Mouse (Mus musculus): ENCODE results near the gene Ap5z1. TPM values are rescaled to one million over a fixed set of nuclear protein-coding genes. Genes with fewer than 3 reads are reported as not detected.

Gene Ap5z1
- total RNA-seq, 1 experiment from 2014 or later = 7.0 TPM

DNA sequence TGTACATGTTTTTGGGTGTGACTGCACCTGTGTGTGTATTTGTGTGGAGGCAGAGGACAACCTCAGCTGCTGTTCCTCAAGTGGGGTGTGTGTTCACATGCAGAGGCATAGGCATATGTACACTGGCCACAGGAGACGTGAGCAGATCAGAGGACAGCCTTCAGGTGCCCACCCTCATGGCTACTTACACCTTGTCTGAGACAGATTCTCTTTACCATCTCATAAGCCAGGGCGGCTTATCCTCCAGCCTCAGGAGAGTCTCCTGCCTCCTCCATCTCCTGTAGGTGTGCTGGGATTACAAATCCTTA, 1.1 kb upstream of the Ap5z1 start:
- no peak for ATAC-seq (replicated peaks; ENCODE audit: low read depth, poor library complexity, severe bottlenecking)

DNA sequence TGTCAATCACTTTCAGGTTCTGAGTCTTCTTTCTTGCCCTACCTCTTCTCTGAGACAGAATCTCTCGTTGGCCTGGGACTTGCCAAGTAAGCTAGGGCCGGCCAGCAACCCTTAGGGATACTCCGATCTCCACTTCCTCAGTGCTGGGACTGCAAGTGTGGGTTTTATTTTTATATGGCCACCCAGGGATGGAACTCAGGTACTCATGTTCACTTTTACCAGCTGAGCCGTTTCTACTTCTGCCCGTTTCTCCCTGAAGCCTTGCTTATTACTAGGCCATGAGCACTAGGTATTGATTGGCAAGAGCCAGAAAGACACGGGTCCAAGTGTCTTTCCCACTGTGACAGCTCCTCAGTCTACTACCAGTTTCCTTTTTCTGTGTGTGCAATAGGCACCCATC, 733 bp upstream of the Ap5z1 start:
- no peak for ATAC-seq (replicated peaks; ENCODE audit: low read depth, poor library complexity, severe bottlenecking)

DNA sequence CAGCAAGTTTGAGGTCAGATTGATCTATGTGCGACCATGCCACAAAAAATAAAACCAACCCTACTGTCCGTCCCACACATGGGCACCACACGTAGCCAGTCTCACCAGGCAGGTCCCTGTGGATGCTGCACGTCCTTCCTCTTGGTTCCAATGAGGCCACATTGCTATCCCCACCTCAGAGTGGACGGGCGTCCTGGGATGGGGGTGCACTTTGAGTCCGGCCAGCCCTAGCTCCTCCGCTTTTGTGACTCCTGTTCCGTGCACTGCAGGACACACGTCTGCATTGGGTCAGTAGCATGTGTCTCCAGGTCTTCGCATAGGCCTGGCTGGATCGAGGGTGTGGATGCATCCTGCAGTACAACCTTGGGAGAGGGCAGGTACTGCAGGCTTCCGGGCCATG, 4.6 kb downstream of the Ap5z1 start:
- ATAC-seq (replicated peaks; ENCODE audit: low read depth, poor library complexity, severe bottlenecking) = no peak

DNA sequence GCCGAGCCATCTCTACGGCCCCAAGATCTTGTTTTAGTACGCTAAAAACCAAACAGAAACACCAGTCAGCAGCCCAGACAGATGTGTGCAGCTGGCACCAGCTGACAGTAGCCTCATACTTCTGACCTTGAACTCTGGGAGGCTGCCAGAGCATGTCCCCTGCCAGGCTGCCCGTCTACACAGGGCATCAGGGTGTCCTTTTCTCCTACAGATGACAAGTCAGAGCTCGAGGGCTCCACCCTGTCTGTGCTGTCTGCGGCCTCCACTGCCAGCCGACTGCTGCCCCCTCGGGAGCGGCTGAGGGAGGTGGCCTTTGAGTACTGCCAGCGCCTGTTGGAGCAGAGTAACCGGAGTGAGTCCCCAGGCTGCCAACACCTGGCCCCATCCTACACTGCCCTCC, 6.1 kb downstream of the Ap5z1 start:
- ATAC-seq (replicated peaks; ENCODE audit: low read depth, poor library complexity, severe bottlenecking) = no peak

DNA sequence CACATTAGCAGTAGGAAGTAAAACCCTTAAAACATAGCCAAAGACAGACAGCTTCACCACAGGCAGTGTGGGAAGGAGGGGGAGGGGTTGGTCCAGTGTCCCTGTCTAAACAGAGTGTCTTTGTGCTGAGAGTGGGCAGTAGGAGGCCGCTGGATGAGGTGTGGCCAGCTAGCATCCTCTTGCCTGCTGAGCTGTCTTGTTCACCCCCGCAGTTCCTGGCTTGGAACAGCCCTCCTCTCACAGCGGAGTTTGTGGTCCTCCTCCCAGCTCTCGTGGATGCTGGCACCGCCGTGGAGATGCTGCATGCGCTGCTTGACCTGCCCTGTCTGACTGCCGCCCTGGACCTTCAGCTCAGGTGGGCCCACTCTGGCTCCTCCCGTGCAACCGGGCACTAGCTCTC, 10.0 kb downstream of the Ap5z1 start:
- ATAC-seq (replicated peaks; ENCODE audit: low read depth, poor library complexity, severe bottlenecking) = no peak

DNA sequence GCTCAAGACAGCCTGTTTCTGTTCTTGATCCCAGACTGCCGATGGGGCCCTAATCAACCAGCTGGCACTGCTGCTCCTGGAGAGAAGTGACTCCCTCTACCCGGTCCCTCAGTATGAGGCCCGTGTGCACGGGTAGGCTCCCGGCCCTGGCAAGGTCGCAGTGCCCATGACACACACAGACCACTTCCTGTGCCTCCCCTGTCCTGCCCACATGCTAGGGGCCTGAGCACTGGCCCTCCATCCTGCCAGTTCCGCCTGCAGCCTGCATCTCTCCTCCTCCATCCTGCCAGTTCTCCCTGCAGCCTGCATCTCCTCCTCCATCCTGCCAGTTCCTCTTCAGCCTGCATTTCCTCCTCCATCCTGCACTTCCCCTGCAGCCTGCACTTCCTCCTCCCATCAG, 11.9 kb downstream of the Ap5z1 start:
- peak; percentile 48 for ATAC-seq (replicated peaks; ENCODE audit: low read depth, poor library complexity, severe bottlenecking)

DNA sequence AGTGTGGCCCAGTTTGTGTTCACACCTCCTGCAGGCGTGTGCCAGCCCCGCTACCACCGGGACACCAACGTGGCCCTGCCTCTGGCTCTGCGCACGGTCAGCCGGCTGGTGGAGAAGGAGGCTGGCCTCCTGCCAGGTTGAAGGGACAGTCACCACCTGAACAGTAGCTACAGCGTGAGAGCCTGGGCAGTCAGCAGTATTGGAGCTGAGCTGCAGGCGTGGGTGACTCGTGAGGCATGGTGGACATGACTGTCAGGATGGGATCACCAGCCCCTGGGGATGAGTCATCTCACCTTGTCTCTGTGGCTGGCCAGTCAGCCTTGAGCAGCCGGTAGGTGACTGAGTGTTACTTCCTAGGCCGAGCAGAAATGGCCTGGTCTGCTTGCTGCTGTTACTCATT, 13.6 kb downstream of the Ap5z1 start:
- ATAC-seq (replicated peaks; ENCODE audit: low read depth, poor library complexity, severe bottlenecking) = no peak

DNA sequence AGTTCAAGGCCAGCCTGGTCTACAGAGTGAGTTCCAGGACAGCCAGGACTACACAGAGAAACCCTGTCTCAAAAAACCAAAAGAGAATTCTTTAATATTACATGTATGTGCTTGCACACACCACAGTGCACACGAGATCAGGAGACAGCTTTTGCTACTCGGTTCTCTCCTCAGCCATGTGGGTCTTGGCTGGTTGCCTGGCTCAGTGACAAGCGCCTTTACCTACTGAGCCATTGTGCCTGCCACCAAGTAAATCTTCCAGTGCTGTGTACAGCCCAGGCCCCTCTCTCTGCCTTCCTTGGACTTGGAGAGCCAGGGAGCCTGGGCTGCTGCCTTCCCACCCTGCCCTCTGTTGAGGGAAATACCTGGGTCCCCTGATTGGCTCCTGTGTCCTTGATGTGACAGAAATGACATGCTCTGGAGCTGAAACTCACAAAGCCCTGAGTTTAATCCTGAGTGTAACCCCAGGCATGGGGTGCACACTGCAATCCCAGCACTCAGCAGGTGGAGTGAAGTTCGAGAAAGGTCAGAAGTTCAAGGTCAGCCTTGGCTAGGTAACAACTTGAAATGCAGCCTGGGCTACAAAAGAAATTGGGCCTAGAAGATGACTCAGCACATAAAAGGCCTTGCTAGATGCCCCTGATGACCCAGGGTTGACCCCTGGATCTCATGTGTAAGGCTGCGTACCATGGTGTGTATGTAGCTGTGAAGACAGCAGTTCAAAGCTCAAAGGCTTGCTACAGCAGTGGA, 14.3 kb downstream of the Ap5z1 start:
- no peak for ATAC-seq (replicated peaks; ENCODE audit: low read depth, poor library complexity, severe bottlenecking)

DNA sequence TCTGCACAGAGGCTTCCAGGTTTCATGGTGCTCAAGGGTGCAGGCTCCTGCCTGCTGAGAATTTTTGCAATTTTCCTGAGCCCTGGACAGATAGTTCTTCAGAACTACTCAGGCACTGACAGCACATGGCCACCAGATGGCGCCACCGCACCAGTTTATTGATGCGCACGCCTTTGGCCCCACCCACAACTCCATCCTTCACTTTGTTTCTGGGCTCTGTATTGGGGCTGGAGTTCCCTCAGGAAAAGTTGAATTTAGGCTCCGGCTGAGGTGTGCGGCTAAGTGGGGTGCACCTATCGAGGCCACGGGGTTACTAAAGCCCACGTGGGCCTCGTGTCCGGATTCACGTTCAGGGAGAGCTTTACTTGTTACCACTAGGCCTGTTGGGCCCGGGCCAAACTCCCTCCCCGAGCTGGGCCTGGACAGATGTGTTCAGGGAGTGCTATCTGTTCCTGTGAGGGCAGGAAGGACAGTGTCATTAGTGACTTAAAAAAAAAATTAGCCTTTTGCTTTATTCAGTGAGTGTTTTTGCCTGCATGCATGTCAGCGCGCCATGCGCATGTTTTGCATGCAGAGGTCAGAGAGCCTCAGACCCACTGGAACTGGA, 15.2 kb downstream of the Ap5z1 start:
- ATAC-seq (replicated peaks; ENCODE audit: low read depth, poor library complexity, severe bottlenecking) = peak; percentile 79

DNA sequence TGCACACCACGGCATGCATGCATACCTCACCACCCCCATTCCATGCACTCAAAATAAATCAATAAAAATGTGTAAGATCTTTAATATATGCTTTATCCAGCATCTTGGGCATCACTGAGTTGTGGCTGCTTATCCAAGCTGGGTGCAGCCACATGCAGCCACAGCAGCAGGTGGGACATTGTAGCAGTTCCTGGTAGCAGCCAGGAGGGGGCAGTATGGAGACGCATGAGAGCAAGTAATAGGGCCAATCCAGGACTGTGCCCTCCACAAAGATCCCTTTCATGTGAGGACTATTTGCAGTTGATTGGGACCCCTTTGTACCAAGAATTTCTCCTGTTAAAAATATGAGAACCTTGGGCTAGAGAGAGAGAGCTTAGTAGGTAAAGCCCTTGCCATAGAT, 18.8 kb downstream of the Ap5z1 start:
- ATAC-seq (replicated peaks; ENCODE audit: low read depth, poor library complexity, severe bottlenecking) = no peak

DNA sequence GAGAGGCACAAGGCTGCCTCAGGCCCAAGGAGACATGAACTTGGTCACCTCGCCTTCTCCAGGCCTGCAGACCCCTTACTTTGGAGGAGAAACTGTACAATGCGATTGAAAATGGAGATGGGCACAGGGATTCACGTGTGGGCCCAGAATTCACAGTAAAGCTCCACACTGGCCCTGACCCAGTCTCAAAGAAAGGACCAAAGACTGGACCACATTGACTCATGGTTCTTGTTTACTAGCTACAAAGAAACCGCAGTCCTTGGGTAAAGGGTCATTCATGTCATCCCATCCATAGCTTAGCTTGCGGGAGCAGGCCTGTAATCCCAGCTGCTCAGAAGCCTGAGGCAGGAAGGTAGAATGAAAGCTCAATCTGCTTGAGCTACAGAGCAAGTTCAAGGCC, 19.8 kb downstream of the Ap5z1 start:
- no peak for ATAC-seq (replicated peaks; ENCODE audit: low read depth, poor library complexity, severe bottlenecking)

DNA sequence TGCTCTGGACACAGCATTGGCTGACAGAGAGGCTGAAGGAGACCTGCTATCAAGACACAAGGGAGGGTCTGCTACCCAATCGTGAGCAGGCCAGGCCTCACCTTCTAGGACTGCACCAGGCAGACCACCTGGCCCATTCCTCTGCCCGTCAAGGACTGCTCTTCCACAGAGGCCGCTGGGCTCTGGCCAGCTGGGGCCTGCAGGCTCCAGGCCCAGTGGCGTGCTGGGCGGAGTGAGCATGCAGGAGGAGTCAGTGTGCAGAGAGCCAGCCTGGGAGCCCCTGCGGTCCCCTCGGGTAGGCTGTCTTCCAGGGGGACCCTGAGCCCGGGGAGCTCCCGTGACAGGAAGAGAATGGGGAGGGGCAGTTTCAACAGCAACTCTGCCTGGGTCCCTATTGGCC, 22.9 kb downstream of the Ap5z1 start:
- no peak for ATAC-seq (replicated peaks; ENCODE audit: low read depth, poor library complexity, severe bottlenecking)

DNA sequence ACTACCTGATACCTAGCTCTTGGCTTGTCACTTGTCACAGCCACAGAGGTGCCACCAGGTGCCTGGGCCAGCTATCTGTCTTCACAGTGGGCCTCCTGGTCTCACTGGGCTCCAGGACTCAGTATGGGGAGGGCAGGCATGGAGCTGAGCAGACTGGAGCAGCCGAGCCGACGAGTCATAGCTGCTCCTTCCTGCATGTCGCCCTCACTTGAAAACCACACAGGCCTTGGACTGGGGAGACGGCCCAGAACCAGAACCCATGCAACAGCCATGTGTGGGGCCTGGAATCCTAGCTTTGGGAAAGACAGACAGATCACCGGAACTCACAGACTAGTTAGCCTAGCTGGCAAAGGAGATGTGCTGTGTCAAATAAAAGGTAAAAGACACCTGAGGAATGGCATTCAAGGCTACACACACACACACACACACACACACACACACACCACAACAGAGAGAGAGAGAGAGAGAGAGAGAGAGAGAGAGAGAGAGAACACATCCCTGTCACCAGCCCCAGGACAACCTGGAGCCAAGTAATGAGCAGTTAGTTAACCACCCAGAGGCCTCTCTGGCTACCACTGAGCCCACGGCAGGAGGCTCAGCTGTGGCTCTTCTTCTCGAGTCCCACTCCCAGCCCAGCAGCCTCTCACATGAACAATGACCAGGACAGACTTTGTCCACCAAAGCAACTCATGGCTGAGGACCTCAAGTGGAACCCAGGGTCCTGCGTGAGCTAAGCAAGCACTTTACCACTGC, 26.4 kb downstream of the Ap5z1 start:
- ATAC-seq (replicated peaks; ENCODE audit: low read depth, poor library complexity, severe bottlenecking) = no peak

DNA sequence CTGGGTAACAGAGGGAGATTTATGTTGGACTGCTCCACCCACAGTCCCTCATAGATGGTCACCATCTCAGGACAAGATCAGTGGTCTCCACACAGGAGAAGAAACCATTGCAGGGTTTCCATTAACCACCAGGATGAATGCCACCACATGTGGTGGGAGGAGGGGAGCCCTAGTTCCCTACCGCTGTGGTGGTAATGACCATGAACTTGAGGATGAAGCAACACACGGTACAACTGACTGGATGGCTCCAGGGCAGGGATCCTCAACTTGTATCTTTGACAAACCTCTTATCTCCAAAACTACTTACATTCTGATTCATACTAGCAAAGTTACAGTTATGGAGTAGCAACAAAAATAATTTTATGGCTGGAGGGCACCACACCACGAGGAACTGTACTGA, 29.6 kb downstream of the Ap5z1 start:
- no peak for ATAC-seq (replicated peaks; ENCODE audit: low read depth, poor library complexity, severe bottlenecking)

DNA sequence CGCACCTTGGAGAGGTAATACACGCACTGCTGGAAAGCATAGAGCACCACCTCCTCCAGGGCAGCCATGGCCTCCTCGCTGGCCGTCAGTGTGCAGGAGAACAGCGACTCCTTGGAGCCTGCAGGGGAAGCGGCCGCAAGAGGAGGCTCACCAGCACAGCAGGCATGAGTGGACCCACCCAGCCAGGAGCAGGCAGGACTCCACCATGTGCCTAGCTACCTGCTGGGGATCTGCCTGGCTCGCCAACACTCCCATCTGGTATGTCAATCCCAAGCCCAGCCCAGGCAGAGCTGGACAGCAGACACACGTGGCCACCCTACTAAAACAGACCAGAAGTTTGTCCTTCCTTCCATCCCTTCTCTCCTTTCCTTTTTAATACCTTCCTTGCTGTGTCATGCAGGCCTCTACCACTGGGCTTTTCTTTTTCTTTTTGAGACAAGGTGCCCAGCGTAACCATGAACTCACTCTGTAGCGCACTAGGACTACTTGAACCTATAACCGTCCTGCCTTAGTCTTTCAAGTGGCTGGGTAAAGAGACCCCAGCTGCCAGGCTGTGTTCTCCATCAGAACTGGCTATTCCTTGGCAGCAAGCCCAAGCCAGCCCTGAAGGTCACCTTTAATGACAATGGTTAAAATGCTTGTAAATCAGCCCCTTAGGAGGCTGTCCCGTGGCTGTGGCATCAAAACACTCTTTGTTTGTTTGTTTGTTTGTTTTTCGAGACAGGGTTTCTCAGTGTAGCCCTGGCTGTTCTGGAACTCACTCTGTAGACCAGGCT, 31.8 kb downstream of the Ap5z1 start:
- no peak for ATAC-seq (replicated peaks; ENCODE audit: low read depth, poor library complexity, severe bottlenecking)

DNA sequence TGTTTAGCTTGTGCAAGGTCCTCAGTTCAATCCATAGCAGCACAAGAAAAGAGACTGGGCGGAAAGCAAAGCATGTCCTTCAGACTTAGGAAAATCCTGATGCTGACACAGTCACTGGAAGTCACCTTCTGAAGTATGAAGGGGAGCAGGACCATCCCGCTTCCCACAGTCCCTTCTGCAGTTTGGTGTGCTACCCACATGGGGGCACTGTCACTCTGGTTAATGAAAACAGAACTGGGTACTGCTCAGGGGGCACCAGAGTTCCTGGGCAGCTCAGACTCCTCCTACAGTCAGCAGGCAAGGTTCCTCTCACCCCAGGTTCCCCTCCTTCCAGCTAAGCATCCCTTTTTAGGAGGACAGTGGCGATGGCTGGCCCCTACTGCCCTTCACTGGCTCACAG, 35.2 kb downstream of the Ap5z1 start:
- peak; percentile 80 for ATAC-seq (replicated peaks; ENCODE audit: low read depth, poor library complexity, severe bottlenecking)

DNA sequence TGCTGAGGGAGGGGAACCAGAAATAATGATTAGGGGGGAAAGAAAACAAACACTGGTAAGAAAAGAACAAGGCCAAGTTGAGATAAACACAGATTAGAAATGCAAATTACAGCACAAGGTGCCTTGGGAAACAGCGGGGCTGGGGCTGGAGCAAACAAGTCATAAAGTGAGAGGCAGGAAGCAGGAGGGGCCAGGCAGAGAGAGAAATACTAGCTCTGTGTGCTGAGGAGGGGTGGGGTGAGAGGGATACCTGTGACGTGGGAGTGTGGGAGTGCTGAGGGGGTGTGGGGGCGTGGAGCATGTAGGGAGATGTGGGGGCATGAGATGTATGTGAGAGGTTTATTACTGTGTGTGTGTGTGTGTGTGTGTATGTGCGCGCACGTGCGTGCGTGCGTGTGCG, 37.2 kb downstream of the Ap5z1 start:
- no peak for ATAC-seq (replicated peaks; ENCODE audit: low read depth, poor library complexity, severe bottlenecking)

DNA sequence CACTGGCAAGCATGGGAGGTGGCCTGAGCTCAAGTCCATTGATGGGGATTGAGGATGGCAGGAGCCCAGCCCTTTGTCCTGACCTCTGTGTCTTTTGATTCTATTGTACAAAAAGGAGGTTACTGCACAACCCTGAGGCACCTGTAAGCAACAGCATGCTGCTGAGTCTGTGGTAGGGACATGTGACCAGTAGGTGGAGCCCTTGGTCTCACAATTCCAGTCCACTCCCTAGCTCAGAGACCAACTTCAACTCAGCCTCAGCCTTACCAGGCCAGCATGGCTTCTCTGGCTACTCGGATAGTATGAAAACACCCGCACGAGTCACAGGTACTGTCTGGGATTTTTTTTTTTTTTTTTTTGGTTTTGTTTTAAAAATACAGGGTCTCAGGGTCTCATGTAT, 38.7 kb downstream of the Ap5z1 start:
- ATAC-seq (replicated peaks; ENCODE audit: low read depth, poor library complexity, severe bottlenecking) = peak; percentile 88

DNA sequence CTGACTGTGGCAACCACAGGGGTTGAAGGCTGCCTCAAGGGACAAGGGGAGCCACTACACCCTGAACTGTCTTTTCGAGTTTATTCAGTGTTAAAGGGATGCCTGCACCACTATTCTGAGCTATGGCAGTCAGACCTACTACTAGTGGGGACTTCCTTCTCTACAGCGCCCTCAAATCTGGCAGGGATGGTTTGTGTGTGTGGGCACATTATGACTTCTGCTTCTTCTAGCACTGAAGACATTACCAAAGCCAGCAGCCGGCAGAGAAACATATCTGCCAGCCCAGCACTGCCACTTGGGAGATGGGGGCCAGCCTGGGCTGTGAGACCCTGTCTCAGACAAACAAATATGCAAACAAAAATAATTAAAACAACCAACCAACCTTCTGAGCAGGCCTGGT, 40.4 kb downstream of the Ap5z1 start:
- ATAC-seq (replicated peaks; ENCODE audit: low read depth, poor library complexity, severe bottlenecking) = no peak

DNA sequence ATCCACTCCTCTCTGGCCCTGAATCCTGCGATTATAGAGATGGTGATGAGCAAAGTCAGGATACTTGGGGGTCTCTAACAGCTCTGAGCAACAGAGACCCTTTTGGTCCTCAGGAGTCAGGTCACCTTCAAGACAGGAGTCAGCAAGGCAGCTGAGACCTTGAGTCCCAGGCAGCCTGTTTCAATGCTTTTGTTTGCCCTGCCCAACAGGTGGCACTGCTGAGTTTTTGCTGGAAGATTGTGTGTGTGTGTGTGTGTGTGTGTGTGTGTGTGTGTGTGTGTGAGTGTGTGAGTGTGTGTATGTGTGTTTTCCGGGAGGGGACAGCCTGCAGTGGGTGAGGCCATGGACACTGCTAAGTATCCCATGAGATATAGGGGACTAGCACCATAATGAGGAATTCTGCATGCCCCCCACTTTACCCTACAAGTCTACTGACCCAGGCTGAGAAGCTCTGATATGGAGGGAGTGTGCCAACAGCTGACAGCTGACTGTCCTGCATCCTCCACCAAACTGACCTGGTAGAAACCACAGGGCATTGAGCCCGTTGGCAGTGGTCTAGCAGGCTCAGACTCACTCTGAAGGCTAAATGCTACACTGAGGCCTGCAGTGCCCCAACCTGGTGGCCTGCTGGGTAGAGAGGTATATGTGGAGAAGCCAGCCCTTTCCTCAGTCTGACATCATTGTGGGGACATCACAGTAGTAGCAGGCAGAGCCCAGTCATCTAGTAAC, 42.1 kb downstream of the Ap5z1 start:
- no peak for ATAC-seq (replicated peaks; ENCODE audit: low read depth, poor library complexity, severe bottlenecking)

Measured in common myeloid progenitor, adult 5-6 weeks (primary cell).